Mouse (Mus musculus): ENCODE measurements around the gene Olfr1120.
"Not testable (repeated sequence)": the region's sequence is repeated elsewhere in the genome, so short reads cannot be mapped to it uniquely, and the experiment has no call there.

Olfr1120 gene

DNA sequence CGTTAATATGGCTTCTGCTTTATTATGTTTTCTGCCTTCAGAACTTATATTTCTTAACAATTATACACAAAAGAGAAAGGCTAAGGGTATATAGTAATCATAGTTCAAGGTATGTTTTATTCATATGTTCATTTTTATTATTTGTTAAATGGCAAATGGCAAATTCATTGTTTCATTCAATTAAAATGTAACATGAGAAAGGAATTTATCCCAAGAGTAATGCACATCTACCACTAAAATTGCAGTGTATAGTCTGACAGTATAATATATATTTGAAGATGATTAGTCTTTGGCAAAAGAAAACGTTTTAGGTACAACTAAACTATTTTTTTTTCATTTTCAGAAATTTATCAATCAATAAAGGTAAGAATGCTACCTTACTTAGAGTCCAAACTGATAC is at the start of gene Olfr1120:
Gene Olfr1120 (plus strand): TSS at position 301 of the 400 bp plus-strand sequence.
- DNase-seq, result no peak

DNA sequence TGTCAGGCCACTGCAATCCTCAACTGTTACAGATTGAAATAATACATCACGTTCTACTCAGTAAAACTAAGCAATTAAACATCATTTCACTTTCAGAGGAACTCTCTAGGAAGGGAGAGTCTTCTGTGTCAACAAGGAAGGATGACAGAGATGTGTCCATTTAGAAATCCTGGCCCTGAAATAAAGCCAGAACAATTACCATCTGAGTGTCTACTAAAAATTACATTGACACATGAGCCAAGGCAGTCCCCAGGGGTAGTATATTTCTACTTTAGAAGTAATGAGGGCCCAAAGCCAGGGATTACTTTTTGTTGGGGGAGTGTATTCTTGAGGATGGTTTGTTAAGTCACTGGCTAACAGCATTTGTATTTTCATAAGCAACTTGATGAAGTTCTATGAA is 47.3 kb upstream of the Olfr1120 start, which contains the start of gene Olfr1118:
Gene Olfr1118 (plus strand): TSS at position 301 of the 400 bp plus-strand sequence.
- no peak for DNase-seq

DNA sequence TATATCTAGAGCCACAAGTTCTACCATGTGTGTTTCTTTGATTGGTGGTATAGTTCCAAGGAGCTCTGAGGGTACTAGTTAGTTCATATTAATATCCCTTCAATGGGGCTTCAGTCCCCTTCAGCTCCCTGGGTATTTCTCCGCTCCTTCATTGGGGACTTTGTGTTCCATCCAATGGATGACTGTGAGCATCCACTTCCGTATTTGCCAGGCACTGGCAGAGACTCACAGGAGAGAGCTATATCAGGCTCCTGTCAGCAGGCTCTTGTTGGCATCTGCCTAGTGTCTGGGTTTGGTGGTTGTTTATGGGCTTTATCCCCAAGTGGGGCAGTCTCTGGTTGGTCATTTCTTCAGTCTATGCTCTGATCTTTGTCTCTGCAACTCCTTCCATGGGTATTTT is 5.5 kb downstream of the Olfr1120 start:
- not testable (repeated sequence) for DNase-seq

DNA sequence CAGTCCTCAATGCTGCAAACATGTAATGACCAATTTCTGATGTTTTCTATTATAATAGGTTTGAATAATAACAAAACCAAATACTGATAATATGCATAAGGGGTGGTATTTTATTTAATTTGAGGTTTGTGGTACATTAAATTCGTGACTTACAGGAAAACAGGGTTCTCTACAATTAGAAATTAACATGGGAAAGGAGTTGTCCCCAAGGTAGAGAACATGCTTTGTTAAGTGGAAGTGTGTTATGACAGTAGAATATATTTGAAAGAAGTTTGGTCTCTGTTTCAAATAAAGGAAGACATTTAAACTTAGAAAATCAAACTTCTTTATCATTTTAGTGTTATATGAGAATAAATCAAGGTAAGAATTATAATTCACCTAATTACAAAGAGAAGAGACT is 15.0 kb downstream of the Olfr1120 start, which contains the start of gene Olfr1121:
Gene Olfr1121 (plus strand): TSS at position 301 of the 400 bp plus-strand sequence.
- no peak for DNase-seq

DNA sequence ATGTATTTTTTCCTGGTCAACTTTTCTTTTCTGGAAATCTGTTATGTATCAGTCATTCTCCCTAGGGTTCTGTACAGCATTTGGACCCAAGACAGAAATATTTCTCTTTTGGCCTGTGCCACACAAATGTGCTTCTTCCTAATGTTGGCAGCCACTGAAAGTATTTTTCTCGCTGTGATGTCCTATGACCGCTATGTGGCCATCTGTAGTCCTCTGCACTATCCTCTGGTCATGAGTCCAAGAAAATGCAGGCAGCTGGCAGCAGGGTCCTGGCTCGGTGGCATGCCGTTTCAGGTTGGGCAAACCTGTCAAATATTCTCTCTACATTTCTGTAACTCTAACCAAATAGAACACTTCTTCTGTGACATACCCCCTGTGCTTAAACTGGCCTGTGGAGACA is 17.1 kb downstream of the Olfr1120 start:
- no peak for DNase-seq

GRCm38 (mm10) chr2:87383935-87384334 is 29.3 kb downstream of the Olfr1120 start:
- DNase-seq, result no peak

- DNase-seq, result no peak
Measured at GRCm38 (mm10) chr2:87385549-87385948, 30.9 kb downstream of the Olfr1120 start, which contains the start of gene Olfr1122. Olfr1122 (plus strand) TSS chr2:87385849.

GRCm38 (mm10) chr2:87393605-87394004 is 39.0 kb downstream of the Olfr1120 start:
- not testable (repeated sequence) for DNase-seq

GRCm38 (mm10) chr2:87394686-87395085 is 40.1 kb downstream of the Olfr1120 start:
- not testable (repeated sequence) for DNase-seq

Measured in thymus, postnatal 25 days (tissue).